In genomic region chr16:64721542-64721941, GRCm38 (mm10) we compare ENCODE assay signal across 15 mouse cellular contexts. TPM values are rescaled to one million over a fixed set of nuclear protein-coding genes. Genes with fewer than 3 reads are reported as not detected.
DNase-seq lines count a peak whose midpoint lies in the region; TF ChIP-seq lines count a peak whose summit lies in the region.
"Had no signal": no experiment of that assay in that cellular context is flagged by ENCODE, and none has a peak within 500 bp of the region (broad histone marks: within the 10 kb centered on the region; RNA-seq: fewer than 3 reads in every experiment).

No protein-coding gene starts in this region.

- DNase-seq in frontal cortex, postnatal 36 days (ENCODE audit: low spot score in 2 of 2), result peak; percentile 5 to 22
- DNase-seq in frontal cortex, postnatal 10 days (ENCODE audit: low spot score in 2 of 2), result no peak
- peak; percentile 6 to 10 for DNase-seq in right cerebral cortex, adult 2 months (ENCODE audit: low spot score in 2 of 2)
- DNase-seq in right cerebral cortex, postnatal 4 days, result no peak
- DNase-seq in brain, embryonic 14.5 days (ENCODE audit: low read depth), result peak; percentile 25
- DNase-seq in embryo, embryonic 9.5 days (ENCODE audit: extremely low spot score), result no peak
- DNase-seq: adrenal gland, adult 2 months; adrenal gland, postnatal 14 days; cerebellum, adult 18-20 months; cerebellum, adult 9-10 months; gastrocnemius, postnatal 36 days; heart, adult 2 months; heart, postnatal 14 days; heart, postnatal 4 days; kidney, adult 11 months had no signal

- no peak for TF ChIP-seq CTCF in brain, embryonic 14.5 days (IDR thresholded peaks at IDR 0.05; ENCODE audit: borderline replicate concordance, extremely low read depth, insufficient read depth, insufficient read length)

- TF ChIP-seq POLR2A in brain, embryonic 14.5 days (IDR thresholded peaks at IDR 0.05; ENCODE audit: borderline replicate concordance, extremely low read depth, insufficient read depth, insufficient read length, poor library complexity, severe bottlenecking), result no peak

RNA-seq across cellular contexts. Expression of gene 4930453N24Rik, which starts 49.4 kb away (rescaled TPM):
- polyA plus RNA-seq in brain, embryonic 14.5 days (2012; rRNA removed), result 13.4 and 15.1 TPM in 2 replicates

Comparison
In these comparisons a context has a peak if more than half of its experiments do, and no peak if none do; other contexts are left out.
1. DNase-seq: peak in frontal cortex, postnatal 36 days (2 of 2), right cerebral cortex, adult 2 months (2 of 2) and brain, embryonic 14.5 days (single experiment); none in frontal cortex, postnatal 10 days (0 of 2), right cerebral cortex, postnatal 4 days (single experiment) and embryo, embryonic 9.5 days (single experiment).